Mouse (Mus musculus): ENCODE data around the gene Cyp27b1.

GRCm38 (mm10) chr10:127003806-127004205 is 44.2 kb upstream of the Cyp27b1 start:
- no peak for TF ChIP-seq CTCF (conservative IDR thresholded peaks at IDR 0.05; ENCODE audit: low read length)
- TF ChIP-seq NANOG (IDR thresholded peaks at IDR 0.05; ENCODE audit: borderline replicate concordance, low read length) = no peak
- no peak for TF ChIP-seq POU5F1 (IDR thresholded peaks at IDR 0.05; ENCODE audit: borderline replicate concordance, low read length)

Data from E14TG2a.4 (cell line).